Comparison of ENCODE assay signal across 19 mouse cellular contexts in the genomic region with DNA sequence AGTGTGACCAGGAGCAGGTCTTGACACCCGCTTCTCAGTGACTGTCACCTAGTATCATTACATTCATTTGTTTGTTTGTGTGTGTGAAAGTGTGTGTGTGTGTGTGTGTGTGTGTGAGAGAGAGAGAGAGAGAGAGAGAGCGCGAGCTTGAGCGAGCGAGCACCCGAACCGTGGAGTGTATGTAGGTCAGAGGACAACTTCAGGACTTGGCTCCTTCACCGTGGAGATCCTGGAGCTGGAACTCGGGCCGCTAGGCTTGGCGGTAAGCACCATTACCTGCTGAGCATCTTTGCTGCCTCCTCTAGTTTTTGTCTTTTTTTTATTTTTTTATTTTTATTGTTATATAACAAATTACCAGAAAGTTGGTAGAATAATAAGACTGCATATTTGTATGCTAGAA. TPM values are rescaled to one million over a fixed set of nuclear protein-coding genes. Genes with fewer than 3 reads are reported as not detected.
DNase-seq lines count a peak whose midpoint lies in the region; TF ChIP-seq lines count a peak whose summit lies in the region.
"Had no signal": no experiment of that assay in that cellular context is flagged by ENCODE, and none has a peak within 500 bp of the region (broad histone marks: within the 10 kb centered on the region; RNA-seq: fewer than 3 reads in every experiment).

No protein-coding gene starts in this region.

- H3K27me3 ChIP-seq in heart, adult 2 months (ENCODE audit: control insufficient read depth, insufficient read depth, low read length), result no peaks in the 10 kb centered on the region
- H3K27me3 ChIP-seq: CH12.LX; forebrain, embryonic 12.5 days; hindbrain, embryonic 12.5 days; limb, embryonic 15.5 days; midbrain, embryonic 15.5 days; neural tube, embryonic 15.5 days had no signal

- intact Hi-C loops in heart, adult 2 months (cut with DNase I), result no loop called here
- intact Hi-C loops in left cerebral cortex, postnatal 25 days (cut with DNase I), result no loop called here
- intact Hi-C loops in gastrocnemius, postnatal 36 days (cut with DNase I), result no loop called here

- TF ChIP-seq EP300 in heart, adult 2 months (IDR thresholded peaks at IDR 0.05; ENCODE audit: insufficient read depth, low read depth, low read length), result no peak

- 56% methylated on average over 11 of the region's 11 CpGs for WGBS in heart, adult 2 months

- no peak for DNase-seq in heart, adult 2 months
- no peak for DNase-seq in heart, adult 9 months (ENCODE audit: low spot score in 2 of 2)
- DNase-seq in thymus, postnatal 4 days, result peak; percentile 24
- no peak for DNase-seq in thymus, postnatal 0 days (ENCODE audit: low spot score)
- peak; percentile 77 to 79 for DNase-seq in cerebellum, postnatal 36 days
- no peak for DNase-seq in left cerebral cortex, postnatal 25 days (ENCODE audit: low spot score in 2 of 2)
- no peak for DNase-seq in gastrocnemius, postnatal 36 days
- no peak for DNase-seq in thymus, postnatal 10 days (ENCODE audit: low spot score in 2 of 2)
- DNase-seq: adrenal gland, postnatal 25 days; layer of hippocampus, postnatal 36 days; liver, postnatal 0 days; lung, postnatal 10 days; spleen, adult 18-20 months had no signal

- no peak for TF ChIP-seq POLR2A in heart, adult 2 months (IDR thresholded peaks at IDR 0.05; ENCODE audit: insufficient read depth, low read depth, low read length)

- H3K4me1 ChIP-seq in heart, adult 2 months (ENCODE audit: control insufficient read depth, insufficient read depth, low read length), result no peaks in the 10 kb centered on the region
- H3K4me1 ChIP-seq: forebrain, embryonic 12.5 days; hindbrain, embryonic 12.5 days; limb, embryonic 15.5 days; midbrain, embryonic 15.5 days; neural tube, embryonic 15.5 days had no signal

- no peaks in the 10 kb centered on the region for H3K79me2 ChIP-seq in heart, adult 2 months (replicated peaks; ENCODE audit: control insufficient read depth, insufficient read depth, low read length)

- H3K4me3 ChIP-seq in heart, adult 2 months, result no peak overlapping the region
- H3K4me3 ChIP-seq: forebrain, embryonic 12.5 days; hindbrain, embryonic 12.5 days; limb, embryonic 15.5 days; midbrain, embryonic 15.5 days; neural tube, embryonic 15.5 days had no signal

- peak overlapping the region; percentile 52; the same call in 1 of the 2 replicates for H3K27ac ChIP-seq in heart, adult 2 months
- H3K27ac ChIP-seq: forebrain, embryonic 12.5 days; hindbrain, embryonic 12.5 days; limb, embryonic 15.5 days; midbrain, embryonic 15.5 days; neural tube, embryonic 15.5 days had no signal

- no peak overlapping the region for H3K9ac ChIP-seq in heart, adult 2 months (ENCODE audit: low read depth, low read length)
- H3K9ac ChIP-seq: forebrain, embryonic 12.5 days; hindbrain, embryonic 12.5 days; limb, embryonic 15.5 days; liver, postnatal 0 days; midbrain, embryonic 15.5 days; neural tube, embryonic 15.5 days had no signal

- no peak for TF ChIP-seq CTCF in heart, adult 2 months (IDR thresholded peaks at IDR 0.05)

- H3K36me3 ChIP-seq in heart, adult 2 months (ENCODE audit: control insufficient read depth, insufficient read depth, low read length), result no peaks in the 10 kb centered on the region

RNA-seq across cellular contexts. Expression of gene Vps45, which starts 28.5 kb away (rescaled TPM):
- 10 to 100 TPM; 23.0 to 24.5 TPM for total RNA-seq in heart, adult 2 months (2021)
- polyA plus RNA-seq in heart, adult 2 months (2012; rRNA removed), result 4.3 and 7.1 TPM in 2 replicates
- polyA plus RNA-seq in thymus, postnatal 0 days (2015; fragmentation: Nextera tagmentation; extraction: Ambion mirVana), result 58.7 and 61.6 TPM in 2 replicates
- total RNA-seq in left cerebral cortex, postnatal 25 days (2021), result 10 to 100 TPM; 41.8 to 47.1 TPM
- 10 to 100 TPM; 13.4 to 17.5 TPM for total RNA-seq in gastrocnemius, postnatal 36 days (2021)

RNA-seq across cellular contexts. Expression of gene Plekho1, which starts 34.0 kb away (rescaled TPM):
- total RNA-seq in heart, adult 2 months (2021), result 10 to 100 TPM; 65.4 to 67.5 TPM
- polyA plus RNA-seq in heart, adult 2 months (2012; rRNA removed), result 82.8 and 110 TPM in 2 replicates
- polyA plus RNA-seq in thymus, postnatal 0 days (2015; fragmentation: Nextera tagmentation; extraction: Ambion mirVana), result 36.8 and 37.0 TPM in 2 replicates
- 10 to 100 TPM; 71.6 to 84.8 TPM for total RNA-seq in left cerebral cortex, postnatal 25 days (2021)
- total RNA-seq in gastrocnemius, postnatal 36 days (2021), result 10 to 100 TPM; 17.6 to 23.6 TPM

Comparison
In these comparisons a context has a peak if more than half of its experiments do, and no peak if none do; other contexts are left out.
1. DNase-seq: peak in thymus, postnatal 4 days (single experiment) and cerebellum, postnatal 36 days (2 of 2); none in heart, adult 2 months (0 of 2), heart, adult 9 months (0 of 2), thymus, postnatal 0 days (single experiment), left cerebral cortex, postnatal 25 days (0 of 2), gastrocnemius, postnatal 36 days (0 of 2) and thymus, postnatal 10 days (0 of 2).